Mouse (Mus musculus): ENCODE data around the gene Gm44973. TPM values are rescaled to one million over a fixed set of nuclear protein-coding genes. Genes with fewer than 3 reads are reported as not detected.

Gene Gm44973
- total RNA-seq, 2 experiments from 2014 or later: not detected

DNA sequence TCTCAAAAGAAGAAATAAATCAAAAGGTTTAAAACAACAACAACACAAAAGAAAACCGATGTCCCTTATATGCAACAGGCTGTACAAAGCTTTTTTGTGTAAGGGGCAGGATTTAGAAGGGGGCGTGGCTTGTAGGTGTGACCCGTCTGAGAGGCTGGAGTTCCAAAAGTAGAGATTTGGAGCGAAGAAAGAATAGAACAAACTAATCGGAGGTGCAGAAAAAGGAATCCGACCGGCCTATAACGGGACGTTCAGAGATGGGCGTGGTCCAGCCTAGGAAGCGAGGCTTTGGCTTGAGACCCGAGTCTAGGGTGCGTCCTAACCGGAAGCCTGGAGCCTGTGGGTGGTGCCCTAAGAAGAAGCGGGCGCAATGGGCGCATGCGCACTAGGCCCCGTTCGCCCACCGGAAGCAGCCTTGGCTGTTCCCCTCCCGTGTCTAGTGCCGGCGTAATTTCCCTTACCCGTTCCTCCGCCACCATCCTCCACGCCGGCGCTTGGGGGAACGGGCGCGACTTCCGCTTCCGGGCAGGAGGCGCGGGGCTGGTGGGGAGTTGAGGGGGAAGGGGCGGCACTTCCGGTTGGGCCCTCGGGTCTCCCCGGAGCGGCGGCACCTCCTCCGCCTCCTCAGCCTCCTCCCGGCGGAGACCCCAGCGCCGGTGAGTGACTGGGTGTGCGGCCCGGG, 4.8 kb downstream of the Gm44973 start, which contains the start of the genes Zfp865 and Ccdc106:
TSS of gene Zfp865 (plus strand) at position 377 of the 682 bp plus-strand sequence.
TSS of gene Ccdc106 (plus strand) at position 554 of the 682 bp plus-strand sequence.
- peak; percentile 99 for DNase-seq (ENCODE audit: extremely low spot score in 1 of 2, low spot score in 2 of 2)
- intact Hi-C loops (cut with DNase I): loop anchor here (2.0 kb wide), 2 partner anchors 17 to 41 kb away; no protein-coding TSS in a partner anchor
- no peak; the same call in 1 of the 2 replicates for TF ChIP-seq CTCF (IDR thresholded peaks at IDR 0.05)
- Histone ChIP-seq H3K4me3 (peak within 1 kb of the TSS; percentile 76), H3K27ac (peak within 1 kb of the TSS; percentile 96)

DNA sequence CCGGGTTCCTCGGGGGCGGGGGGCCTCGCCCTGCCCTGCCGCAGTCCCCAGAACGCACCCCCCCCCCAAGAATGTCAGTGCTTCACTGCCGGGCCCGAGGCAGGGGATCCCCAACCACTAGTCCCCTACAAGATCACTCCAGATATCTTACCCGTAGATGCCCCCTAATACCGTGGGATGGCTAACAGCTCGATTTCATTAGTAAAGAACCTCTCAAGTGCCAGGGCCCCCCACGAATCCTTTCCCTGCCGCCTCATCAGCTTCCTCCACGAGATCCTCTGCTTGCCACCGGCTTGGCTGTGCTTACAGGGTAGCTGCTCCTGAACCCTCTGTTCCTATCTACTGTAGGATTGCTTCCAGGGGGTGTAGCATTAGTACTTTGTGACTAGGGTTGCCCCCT, 5.4 kb downstream of the Gm44973 start:
- DNase-seq (ENCODE audit: extremely low spot score in 1 of 2, low spot score in 2 of 2): no peak
- TF ChIP-seq CTCF (IDR thresholded peaks at IDR 0.05): no peak
- intact Hi-C loops (cut with DNase I): loop anchor here (2.0 kb wide), 2 partner anchors 16 to 40 kb away; no protein-coding TSS in a partner anchor
- peak overlapping the region; percentile 96 for H3K27ac ChIP-seq
- peak overlapping the region; percentile 76 for H3K4me3 ChIP-seq

GRCm38 (mm10) chr7:5021197-5021596, 5.9 kb downstream of the Gm44973 start:
- peak overlapping the region; percentile 76 for H3K4me3 ChIP-seq
- no peak for DNase-seq (ENCODE audit: extremely low spot score in 1 of 2, low spot score in 2 of 2)
- TF ChIP-seq CTCF (IDR thresholded peaks at IDR 0.05): no peak
- H3K27ac ChIP-seq: peak overlapping the region; percentile 96; the same call in 1 of the 2 replicates
- intact Hi-C loops (cut with DNase I): loop anchor here (2.0 kb wide), 2 partner anchors 16 to 40 kb away; no protein-coding TSS in a partner anchor

- no peak overlapping the region for H3K27ac ChIP-seq
- no peak for DNase-seq (ENCODE audit: extremely low spot score in 1 of 2, low spot score in 2 of 2)
- intact Hi-C loops (cut with DNase I): no loop called here
- H3K4me3 ChIP-seq: no peak overlapping the region
- TF ChIP-seq CTCF (IDR thresholded peaks at IDR 0.05): no peak
Measured at GRCm38 (mm10) chr7:5029543-5029942, 14.2 kb downstream of the Gm44973 start.

GRCm38 (mm10) chr7:5029946-5030345, 14.7 kb downstream of the Gm44973 start:
- H3K4me3 ChIP-seq: no peak overlapping the region
- DNase-seq (ENCODE audit: extremely low spot score in 1 of 2, low spot score in 2 of 2): no peak
- intact Hi-C loops (cut with DNase I): no loop called here
- no peak for TF ChIP-seq CTCF (IDR thresholded peaks at IDR 0.05)
- H3K27ac ChIP-seq: no peak overlapping the region

DNA sequence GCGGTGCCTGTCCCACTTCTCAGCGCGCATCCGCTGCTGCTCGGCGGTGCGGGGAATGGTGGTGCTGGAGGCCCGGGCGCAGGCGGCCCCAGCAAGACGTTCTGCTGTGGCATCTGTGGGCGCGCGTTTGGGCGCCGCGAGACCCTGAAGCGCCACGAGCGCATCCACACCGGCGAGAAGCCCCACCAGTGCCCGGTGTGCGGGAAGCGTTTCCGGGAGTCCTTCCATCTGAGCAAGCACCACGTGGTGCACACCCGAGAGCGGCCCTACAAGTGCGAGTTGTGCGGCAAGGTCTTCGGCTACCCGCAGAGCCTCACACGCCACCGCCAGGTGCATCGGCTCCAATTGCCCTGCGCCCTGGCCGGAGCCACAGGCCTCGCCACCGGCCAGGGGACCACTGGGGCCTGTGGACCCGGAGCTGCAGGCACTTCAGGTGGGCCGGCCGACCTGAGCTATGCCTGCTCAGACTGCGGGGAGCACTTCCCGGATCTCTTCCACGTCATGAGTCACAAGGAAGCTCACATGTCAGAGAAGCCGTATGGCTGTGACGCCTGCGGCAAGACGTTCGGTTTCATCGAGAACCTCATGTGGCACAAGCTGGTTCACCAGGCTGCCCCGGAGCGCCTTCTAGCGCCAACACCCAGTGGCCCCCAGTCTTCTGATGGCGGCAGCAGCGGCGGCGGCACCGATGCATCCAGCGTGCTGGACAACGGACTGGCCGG, 15.4 kb downstream of the Gm44973 start:
- intact Hi-C loops (cut with DNase I): no loop called here
- no peak for DNase-seq (ENCODE audit: extremely low spot score in 1 of 2, low spot score in 2 of 2)
- Histone ChIP-seq H3K27ac (no peak overlapping the region), H3K4me3 (no peak overlapping the region)
- no peak for TF ChIP-seq CTCF (IDR thresholded peaks at IDR 0.05)

DNA sequence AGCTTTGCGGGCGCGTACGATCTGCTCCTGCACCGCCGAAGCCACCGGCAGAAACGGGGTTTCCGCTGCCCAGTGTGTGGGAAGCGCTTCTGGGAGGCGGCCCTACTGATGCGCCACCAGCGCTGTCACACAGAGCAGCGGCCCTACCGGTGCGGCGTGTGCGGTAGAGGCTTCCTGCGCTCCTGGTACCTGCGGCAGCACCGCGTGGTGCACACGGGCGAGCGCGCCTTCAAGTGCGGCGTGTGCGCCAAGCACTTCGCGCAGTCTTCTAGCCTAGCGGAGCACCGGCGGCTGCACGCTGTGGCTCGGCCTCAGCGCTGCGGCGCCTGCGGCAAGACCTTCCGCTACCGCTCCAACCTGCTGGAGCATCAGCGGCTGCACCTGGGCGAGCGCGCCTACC, 16.2 kb downstream of the Gm44973 start:
- TF ChIP-seq CTCF (IDR thresholded peaks at IDR 0.05): no peak
- intact Hi-C loops (cut with DNase I): no loop called here
- Histone ChIP-seq H3K27ac (no peak overlapping the region), H3K4me3 (no peak overlapping the region)
- no peak for DNase-seq (ENCODE audit: extremely low spot score in 1 of 2, low spot score in 2 of 2)

DNA sequence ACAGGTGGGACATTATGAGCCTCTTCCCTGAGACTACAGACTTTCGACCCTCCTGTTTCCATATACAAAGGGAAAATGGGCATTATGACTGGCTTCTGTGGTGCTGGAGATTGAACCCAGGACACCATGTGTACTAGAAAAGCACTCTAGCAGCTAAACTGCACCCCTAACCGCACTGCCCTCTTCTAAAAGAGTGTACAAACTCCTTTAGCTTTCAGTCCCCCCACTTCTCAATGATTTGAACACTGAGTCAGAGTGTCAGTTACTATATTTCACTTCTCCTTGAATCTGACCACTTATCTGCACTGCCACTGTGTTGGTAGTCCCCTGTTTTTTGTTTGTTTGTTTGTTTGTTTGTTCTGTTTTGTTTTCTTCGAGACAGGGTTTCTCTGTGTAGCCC, 18.5 kb downstream of the Gm44973 start, which contains the start of gene 4632433K11Rik:
TSS of gene 4632433K11Rik (plus strand) at position 301 of the 400 bp plus-strand sequence.
- intact Hi-C loops (cut with DNase I): no loop called here
- Histone ChIP-seq H3K27ac (no peak within 1 kb of the TSS), H3K4me3 (no peak within 1 kb of the TSS)
- no peak for DNase-seq (ENCODE audit: extremely low spot score in 1 of 2, low spot score in 2 of 2)
- no peak for TF ChIP-seq CTCF (IDR thresholded peaks at IDR 0.05)

DNA sequence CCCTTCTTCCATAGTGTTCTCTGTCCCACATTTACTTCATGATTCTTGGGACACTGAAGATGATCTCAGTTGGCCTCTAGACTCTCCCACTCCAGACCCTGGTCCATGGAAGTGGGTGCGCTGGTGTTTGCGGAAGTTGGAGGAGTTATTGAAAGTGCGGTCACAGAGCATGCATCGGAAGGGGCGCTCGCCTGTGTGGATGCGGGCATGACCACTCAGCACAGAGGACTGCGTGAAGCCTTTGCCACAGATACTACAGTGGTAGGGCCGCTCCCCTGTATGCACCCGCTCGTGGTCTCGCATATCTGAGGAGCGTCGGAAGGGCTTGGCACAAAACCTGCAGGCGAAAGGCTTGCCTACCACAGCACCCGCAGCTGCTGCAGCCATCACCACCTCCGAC, 20.3 kb downstream of the Gm44973 start:
- no peak for TF ChIP-seq CTCF (IDR thresholded peaks at IDR 0.05)
- no peak overlapping the region for H3K4me3 ChIP-seq
- DNase-seq (ENCODE audit: extremely low spot score in 1 of 2, low spot score in 2 of 2): no peak
- intact Hi-C loops (cut with DNase I): loop anchor here (2.0 kb wide), 1 partner anchor 15 kb away; the partner anchor contains the start of genes Ccdc106 and Zfp865
- no peak overlapping the region for H3K27ac ChIP-seq

DNA sequence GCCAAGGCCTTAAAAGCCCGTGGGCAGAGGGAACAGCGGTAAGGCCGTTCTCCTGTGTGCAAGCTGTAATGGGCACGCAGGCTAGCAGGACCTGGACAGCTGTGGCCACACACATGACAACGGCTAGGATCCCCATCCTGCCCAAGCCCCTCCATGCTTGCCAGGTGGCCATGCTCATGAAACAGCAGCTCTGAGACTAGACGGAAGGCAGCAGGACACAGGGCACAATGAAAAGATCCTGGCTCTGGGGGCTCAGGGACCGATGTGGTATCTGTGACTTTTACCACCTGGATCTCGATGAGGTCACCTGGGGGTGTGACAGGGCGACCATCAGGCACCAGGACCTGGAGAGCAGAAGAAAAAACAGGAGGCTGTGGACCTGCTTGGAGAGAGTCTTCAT, 20.8 kb downstream of the Gm44973 start:
- intact Hi-C loops (cut with DNase I): loop anchor here (2.0 kb wide), 1 partner anchor 15 kb away; the partner anchor contains the start of genes Ccdc106 and Zfp865
- no peak for TF ChIP-seq CTCF (IDR thresholded peaks at IDR 0.05)
- Histone ChIP-seq H3K4me3 (no peak overlapping the region), H3K27ac (no peak overlapping the region)
- no peak for DNase-seq (ENCODE audit: extremely low spot score in 1 of 2, low spot score in 2 of 2)

GRCm38 (mm10) chr7:5037026-5037425, 21.7 kb downstream of the Gm44973 start:
- intact Hi-C loops (cut with DNase I): loop anchor here (2.0 kb wide), 1 partner anchor 16 kb away; the partner anchor contains the start of genes Ccdc106 and Zfp865
- no peak overlapping the region for H3K4me3 ChIP-seq
- DNase-seq (ENCODE audit: extremely low spot score in 1 of 2, low spot score in 2 of 2): no peak
- no peak for TF ChIP-seq CTCF (IDR thresholded peaks at IDR 0.05)
- H3K27ac ChIP-seq: no peak overlapping the region

GRCm38 (mm10) chr7:5037467-5037866, 22.2 kb downstream of the Gm44973 start:
- TF ChIP-seq CTCF (IDR thresholded peaks at IDR 0.05): no peak
- intact Hi-C loops (cut with DNase I): loop anchor here (2.0 kb wide), 1 partner anchor 17 kb away; the partner anchor contains the start of genes Ccdc106 and Zfp865
- peak overlapping the region; percentile 70; the same call in 1 of the 2 replicates for H3K4me3 ChIP-seq
- peak overlapping the region; percentile 97 for H3K27ac ChIP-seq
- DNase-seq (ENCODE audit: extremely low spot score in 1 of 2, low spot score in 2 of 2): no peak

Measured in left cerebral cortex, adult 2 months (tissue).